Mouse (Mus musculus): ENCODE measurements at regions not wholly inside any gene's neighbourhood (a gene's known extent, or its start where the extent isn't known, plus 50 kb on each side); places are given as distances from the start of the nearest gene placed in this dataset.

- no peak for DNase-seq
Observed at GRCm38 (mm10) chr2:147813516-147813915, 233.3 kb downstream of the Foxa2 start.

DNA sequence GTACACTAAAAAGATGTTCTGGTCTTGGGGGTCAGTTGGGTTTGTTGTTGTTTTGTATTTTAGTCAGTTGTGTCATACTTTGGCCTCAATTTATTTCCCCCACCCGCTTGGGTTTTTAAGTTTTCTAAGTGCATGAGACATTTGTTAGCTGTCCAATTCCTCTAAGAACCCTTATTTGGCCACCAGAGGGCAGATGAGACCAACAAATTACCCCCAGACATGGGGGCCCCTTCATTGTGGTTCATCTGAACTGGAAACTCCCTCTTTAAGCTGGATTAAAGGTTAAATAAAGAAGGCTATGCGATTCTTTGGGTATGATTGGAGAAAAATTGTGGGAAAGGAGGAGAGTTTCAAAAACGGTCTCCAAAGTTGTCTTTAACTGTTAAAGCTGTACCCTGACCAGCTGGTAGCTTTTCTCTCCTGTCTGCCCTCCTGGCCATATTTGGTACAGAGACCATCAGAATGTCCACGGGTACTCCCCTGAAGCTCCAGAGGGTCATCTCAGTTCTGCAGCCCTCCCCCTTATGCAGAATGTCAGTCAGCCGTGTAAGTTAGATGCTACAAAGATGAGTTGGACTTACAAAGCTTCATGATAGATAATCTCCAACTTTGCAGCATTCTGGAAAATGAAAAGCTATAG lies 238.6 kb downstream of the Foxa2 start:
- DNase-seq: peak; percentile 11

DNA sequence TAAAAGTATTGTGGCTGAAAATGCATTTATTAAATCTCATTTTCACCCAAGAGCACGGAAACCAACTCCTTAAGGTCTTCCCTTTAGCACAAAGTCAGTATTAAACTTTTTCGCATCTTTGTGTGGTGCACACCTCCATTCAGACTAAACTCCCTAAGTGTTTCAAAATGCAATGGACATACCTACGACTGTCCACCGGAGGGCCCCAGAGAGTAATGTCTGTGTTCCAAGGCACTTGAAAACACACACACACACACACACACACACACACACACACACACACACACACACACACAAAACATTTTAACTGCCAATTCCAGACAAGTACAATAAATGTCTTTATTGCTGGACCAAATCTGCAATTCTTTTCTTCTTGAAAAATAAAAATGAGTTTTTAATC lies 243.7 kb downstream of the Foxa2 start:
- peak; percentile 22 for DNase-seq

- no peak for DNase-seq
Observed at GRCm38 (mm10) chr2:147791434-147791833, 255.3 kb downstream of the Foxa2 start.

DNA sequence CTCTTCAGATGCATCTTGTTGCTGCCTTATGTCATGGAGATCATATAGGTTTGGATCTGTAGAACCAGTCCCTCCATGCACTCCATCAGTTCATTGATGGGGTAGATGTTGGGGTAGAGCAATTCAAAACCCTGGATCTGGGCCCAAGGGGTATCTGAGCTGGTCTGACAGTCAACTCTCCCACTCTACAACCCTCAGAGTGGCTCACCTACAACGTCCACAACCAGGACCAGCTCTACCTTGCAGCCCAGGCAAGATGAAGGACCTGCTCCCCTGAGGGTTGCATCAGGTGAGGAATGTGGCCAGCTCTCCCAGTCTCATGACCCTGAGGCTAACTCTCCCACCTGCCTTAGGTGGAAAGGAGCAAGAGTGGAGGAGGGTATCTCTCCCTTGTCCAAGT lies 256.9 kb downstream of the Foxa2 start:
- DNase-seq: no peak

GRCm38 (mm10) chr2:147789268-147789667 lies 257.5 kb downstream of the Foxa2 start:
- peak; percentile 51 for DNase-seq

GRCm38 (mm10) chr2:147788001-147788400 lies 258.8 kb downstream of the Foxa2 start:
- no peak for DNase-seq

GRCm38 (mm10) chr2:147782496-147782895 lies 264.3 kb downstream of the Foxa2 start:
- DNase-seq: no peak

DNA sequence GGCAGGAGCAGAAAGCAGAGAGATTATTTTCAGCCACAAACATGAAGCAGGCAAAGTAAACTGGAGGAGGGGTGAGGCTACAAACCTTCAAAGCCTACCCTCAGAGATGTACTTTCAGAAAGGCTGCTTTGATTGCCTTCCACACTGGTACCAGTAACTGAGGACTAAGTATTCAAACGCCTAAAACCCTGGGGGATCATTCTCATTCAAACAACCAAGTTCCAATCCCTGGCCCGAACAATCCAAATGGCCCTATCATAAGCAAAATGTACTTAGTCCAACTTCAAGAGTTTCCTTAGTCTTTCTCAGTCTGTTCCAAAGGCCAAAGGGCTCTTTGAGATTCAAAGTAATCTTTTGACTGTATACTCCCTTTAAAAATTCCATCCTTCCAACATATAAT lies 270.5 kb downstream of the Foxa2 start:
- DNase-seq: no peak

- no peak for DNase-seq
Observed at GRCm38 (mm10) chr2:147772579-147772978, 274.2 kb downstream of the Foxa2 start.

DNA sequence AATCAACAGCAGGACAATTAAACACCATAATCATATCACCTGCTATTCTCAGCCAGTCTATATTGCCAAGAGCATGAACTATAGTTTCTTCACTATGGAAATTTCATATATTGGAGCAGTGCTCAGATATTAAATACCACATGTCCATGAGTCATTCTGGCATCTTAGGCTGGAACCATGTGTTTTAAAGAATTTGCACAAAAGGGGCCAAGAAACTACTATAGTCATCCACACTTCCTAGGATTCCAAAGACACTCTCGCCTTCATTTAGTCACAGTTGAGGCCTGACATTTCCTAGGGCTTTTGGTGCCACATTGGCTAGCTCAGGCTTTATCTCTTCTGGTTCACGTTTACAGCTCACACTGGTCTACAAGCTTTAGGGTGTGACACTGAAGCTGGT lies 293.7 kb downstream of the Foxa2 start:
- no peak for DNase-seq

DNA sequence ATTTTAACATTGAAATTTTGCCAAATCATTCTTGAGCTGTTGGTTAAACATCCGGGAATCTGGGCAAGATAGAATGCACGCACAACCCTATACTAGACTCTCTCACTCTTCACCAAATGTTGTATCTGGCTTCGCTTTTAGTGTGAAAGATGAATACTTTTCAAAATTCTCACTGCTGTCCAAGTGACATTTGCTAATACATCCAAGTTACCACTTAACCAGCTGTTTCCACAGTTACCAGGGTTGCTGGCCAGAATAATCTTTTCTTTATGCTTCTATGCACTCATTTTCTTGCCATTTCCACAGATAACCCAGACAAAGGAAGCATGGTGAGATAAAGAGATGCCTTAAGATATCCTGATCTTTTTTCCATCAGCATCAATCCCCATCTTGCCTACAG lies 294.9 kb downstream of the Foxa2 start:
- no peak for DNase-seq

DNA sequence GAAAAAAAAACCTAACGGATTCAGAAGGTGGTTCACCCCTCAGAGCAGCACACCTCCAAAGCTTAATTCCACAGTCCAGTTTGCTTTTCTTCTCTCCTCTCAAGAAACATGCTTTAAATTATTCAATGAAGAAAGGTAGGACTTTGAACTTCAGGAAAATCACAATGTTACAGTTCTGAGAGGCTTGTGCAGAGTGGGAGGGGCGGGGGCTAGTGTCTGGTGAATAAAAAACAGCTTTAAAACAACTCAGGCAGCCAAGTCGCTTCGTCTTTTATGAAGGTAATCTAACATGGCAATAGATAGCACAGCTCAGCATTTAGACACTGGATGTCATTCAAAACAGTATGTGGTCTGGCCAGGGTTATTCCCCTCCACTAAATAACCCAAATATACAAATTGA lies 298.8 kb downstream of the Foxa2 start:
- DNase-seq: no peak

GRCm38 (mm10) chr2:147743908-147744307 lies 302.9 kb downstream of the Foxa2 start:
- no peak for DNase-seq

GRCm38 (mm10) chr2:147738307-147738872 lies 308.4 kb downstream of the Foxa2 start:
- DNase-seq: peak; percentile 15

DNA sequence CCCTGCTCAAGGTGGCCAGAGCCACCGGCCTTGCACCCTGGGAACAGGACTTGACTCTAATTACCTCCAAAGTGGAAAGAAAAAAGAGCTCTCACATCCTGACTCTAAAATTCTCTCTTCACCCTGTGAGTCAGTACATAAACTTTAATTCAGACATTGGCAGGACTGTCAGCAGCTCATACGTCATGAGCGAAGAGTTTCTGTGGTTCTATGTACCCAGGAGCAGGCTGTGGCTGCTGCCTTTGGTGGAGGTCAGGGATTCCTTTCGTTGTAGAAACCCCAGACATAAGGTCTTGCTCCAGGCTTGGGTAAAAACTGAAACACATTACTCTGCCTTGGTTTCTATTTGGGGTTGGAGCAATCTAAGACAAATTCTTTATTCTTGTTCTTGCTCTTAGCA lies 319.4 kb downstream of the Foxa2 start:
- no peak for DNase-seq

- DNase-seq: no peak
Observed at GRCm38 (mm10) chr2:147718936-147719335, 327.8 kb downstream of the Foxa2 start.

DNA sequence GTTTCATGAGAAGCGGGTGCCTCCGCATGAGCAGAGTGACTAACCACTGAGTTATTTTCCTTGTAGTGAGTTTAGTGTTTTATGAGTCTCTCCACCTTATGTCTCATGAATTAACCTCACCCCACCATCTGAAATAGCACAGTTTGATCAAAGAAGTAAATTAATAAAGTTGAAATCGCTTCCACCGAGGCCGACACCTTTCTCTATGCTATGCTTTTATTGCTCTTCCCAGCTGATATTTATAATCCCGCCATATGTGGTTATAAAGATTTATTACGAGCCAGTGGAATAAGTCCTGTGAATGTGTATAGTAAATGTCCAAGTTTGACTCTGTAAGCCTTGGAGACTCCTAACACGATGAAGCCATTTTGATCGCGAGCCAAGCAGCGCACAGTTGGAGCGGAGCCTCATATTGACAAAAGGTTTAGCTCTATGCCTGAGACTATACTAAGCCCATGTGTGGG lies 329.3 kb downstream of the Foxa2 start:
- no peak for DNase-seq

GRCm38 (mm10) chr2:147715791-147716190 lies 331.0 kb downstream of the Foxa2 start:
- no peak for DNase-seq

DNA sequence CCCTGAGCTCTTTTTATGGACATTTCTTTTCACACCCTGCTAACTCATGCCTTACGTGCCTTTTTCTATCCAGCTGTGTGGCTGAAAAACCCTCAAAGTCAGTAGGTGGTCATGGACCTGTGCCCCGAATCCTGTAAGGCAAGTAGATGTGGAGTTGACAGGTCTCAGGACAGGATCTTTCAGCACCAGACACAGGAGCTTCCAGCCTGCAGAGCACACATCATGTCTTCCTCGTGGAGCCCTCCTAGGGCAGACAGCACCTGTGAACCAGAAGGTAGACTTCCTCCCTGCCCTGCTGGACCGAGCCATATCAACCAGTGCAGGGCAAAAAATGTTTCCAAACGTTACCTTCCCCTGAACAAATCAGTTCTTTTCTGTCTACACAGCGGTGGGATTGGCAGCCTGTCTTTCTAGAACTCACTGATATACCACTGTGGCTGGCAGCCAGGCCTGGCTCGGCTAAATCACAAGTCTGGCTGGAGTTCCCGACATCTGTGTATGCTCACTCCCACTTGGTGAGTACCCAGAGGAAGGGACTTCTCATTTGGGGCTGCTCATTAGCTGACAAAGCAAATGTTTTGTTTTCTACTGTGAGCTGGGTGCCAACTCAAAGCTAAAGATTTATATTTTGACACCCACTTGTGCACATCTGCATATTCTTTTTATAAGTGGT lies 336.0 kb downstream of the Foxa2 start:
- no peak for DNase-seq

GRCm38 (mm10) chr2:147709799-147710198 lies 337.0 kb downstream of the Foxa2 start:
- DNase-seq: no peak

- DNase-seq: no peak
Observed at GRCm38 (mm10) chr2:147707156-147707555, 339.6 kb downstream of the Foxa2 start.

DNA sequence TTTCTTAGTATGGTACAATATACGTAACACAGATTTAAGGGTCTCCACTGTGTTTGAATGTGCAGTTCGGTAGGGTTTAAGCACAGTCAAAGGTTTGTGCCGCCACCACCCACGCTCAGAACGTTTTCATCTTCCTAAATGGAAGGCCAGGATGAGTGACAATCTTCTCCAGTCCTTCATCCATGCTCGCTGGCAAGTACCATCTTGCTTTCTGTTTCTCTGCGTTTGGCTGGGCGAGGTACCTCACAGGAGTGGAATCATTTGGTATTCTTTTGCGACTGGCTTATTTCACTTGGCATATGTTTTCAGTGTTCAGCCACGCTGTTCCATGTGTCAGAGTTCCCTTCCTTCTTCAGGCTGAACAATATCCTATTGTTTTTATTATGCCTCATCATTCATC lies 342.3 kb downstream of the Pax1 start:
- DNase-seq: no peak

Data from gastrocnemius, postnatal 10 days (tissue).